Mouse (Mus musculus): ENCODE results near the gene Scrt2.

Scrt2 gene

GRCm38 (mm10) chr2:152081641-152082448, 516 bp downstream of the Scrt2 start:
- in situ Hi-C loops (cut with MboI, MseI): no loop called here

- in situ Hi-C loops (cut with MboI, MseI): no loop called here
Measured at GRCm38 (mm10) chr2:152082456-152083285, 1.3 kb downstream of the Scrt2 start.

GRCm38 (mm10) chr2:152083411-152083810, 2.1 kb downstream of the Scrt2 start:
- in situ Hi-C loops (cut with MboI, MseI): no loop called here

- in situ Hi-C loops (cut with MboI, MseI): no loop called here
Measured at GRCm38 (mm10) chr2:152084298-152084697, 3.0 kb downstream of the Scrt2 start.

- in situ Hi-C loops (cut with MboI, MseI): no loop called here
Measured at GRCm38 (mm10) chr2:152085414-152085813, 4.1 kb downstream of the Scrt2 start.

GRCm38 (mm10) chr2:152086451-152086850, 5.1 kb downstream of the Scrt2 start:
- in situ Hi-C loops (cut with MboI, MseI): no loop called here

GRCm38 (mm10) chr2:152087111-152087510, 5.8 kb downstream of the Scrt2 start:
- in situ Hi-C loops (cut with MboI, MseI): no loop called here

- in situ Hi-C loops (cut with MboI, MseI): no loop called here
Measured at GRCm38 (mm10) chr2:152089078-152089477, 7.7 kb downstream of the Scrt2 start.

GRCm38 (mm10) chr2:152089581-152089980, 8.3 kb downstream of the Scrt2 start:
- in situ Hi-C loops (cut with MboI, MseI): no loop called here

- in situ Hi-C loops (cut with MboI, MseI): no loop called here
Measured at GRCm38 (mm10) chr2:152090486-152090885, 9.2 kb downstream of the Scrt2 start.

GRCm38 (mm10) chr2:152091342-152092056, 10.2 kb downstream of the Scrt2 start:
- in situ Hi-C loops (cut with MboI, MseI): no loop called here

GRCm38 (mm10) chr2:152092927-152093326, 11.6 kb downstream of the Scrt2 start:
- in situ Hi-C loops (cut with MboI, MseI): no loop called here

GRCm38 (mm10) chr2:152093356-152093792, 12.0 kb downstream of the Scrt2 start:
- in situ Hi-C loops (cut with MboI, MseI): no loop called here

GRCm38 (mm10) chr2:152094856-152095545, 13.7 kb downstream of the Scrt2 start:
- in situ Hi-C loops (cut with MboI, MseI): no loop called here

- in situ Hi-C loops (cut with MboI, MseI): no loop called here
Measured at GRCm38 (mm10) chr2:152096922-152097321, 15.6 kb downstream of the Scrt2 start.

- in situ Hi-C loops (cut with MboI, MseI): no loop called here
Measured at GRCm38 (mm10) chr2:152097916-152098315, 16.6 kb downstream of the Scrt2 start.

GRCm38 (mm10) chr2:152099538-152099937, 18.2 kb downstream of the Scrt2 start:
- in situ Hi-C loops (cut with MboI, MseI): no loop called here

- in situ Hi-C loops (cut with MboI, MseI): no loop called here
Measured at GRCm38 (mm10) chr2:152101761-152102160, 20.4 kb downstream of the Scrt2 start.

GRCm38 (mm10) chr2:152102369-152102768, 21.0 kb downstream of the Scrt2 start:
- in situ Hi-C loops (cut with MboI, MseI): no loop called here

GRCm38 (mm10) chr2:152104711-152105317, 23.5 kb downstream of the Scrt2 start:
- in situ Hi-C loops (cut with MboI, MseI): no loop called here
